Mouse (Mus musculus): Measurements from ENCODE around the gene Hemk1. TPM values are rescaled to one million over a fixed set of nuclear protein-coding genes. Genes with fewer than 3 reads are reported as not detected.

Gene Hemk1
- polyA plus RNA-seq, 2 experiments from 2014 or later, result 27.8 to 29.1 TPM

DNA sequence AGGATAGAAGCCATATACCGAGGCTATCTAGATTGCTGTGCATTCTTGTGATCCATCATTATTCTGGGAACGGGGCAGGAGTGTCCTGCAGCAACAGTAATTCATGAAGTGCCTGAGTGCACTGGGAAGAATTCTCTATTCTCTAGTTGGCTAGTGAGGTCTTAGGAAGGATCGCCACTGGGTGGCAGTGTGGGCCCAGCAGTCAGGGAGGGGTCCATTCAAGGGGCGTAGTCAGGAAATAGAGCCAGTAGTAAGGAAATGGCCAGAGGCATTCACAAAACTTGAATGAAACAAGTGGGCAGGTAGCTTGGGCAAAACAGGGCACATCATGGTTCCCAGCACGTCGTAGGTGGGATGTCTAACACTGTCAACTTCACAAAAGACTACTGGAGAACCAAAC lies 43.9 kb downstream of the Hemk1 start:
- no peak for ATAC-seq

DNA sequence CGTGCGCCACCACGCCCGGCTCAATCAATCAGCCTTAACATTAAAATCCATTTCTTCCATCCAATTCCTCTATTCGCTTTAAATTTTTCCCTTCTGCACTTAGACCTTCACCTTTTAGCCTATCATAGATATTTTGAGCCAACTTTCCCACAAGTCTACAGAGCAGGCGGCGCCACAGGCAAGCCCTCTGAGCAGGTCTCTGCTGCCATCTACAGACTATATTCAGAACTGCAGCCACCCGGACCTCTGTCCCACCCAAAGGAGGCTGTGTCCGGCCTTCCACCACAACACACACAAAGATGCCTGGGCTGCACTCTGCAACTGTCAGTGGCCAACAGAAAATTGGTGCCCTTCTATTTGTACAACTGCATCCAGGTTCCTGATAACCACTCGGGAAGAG lies 47.3 kb downstream of the Hemk1 start:
- no peak for ATAC-seq

DNA sequence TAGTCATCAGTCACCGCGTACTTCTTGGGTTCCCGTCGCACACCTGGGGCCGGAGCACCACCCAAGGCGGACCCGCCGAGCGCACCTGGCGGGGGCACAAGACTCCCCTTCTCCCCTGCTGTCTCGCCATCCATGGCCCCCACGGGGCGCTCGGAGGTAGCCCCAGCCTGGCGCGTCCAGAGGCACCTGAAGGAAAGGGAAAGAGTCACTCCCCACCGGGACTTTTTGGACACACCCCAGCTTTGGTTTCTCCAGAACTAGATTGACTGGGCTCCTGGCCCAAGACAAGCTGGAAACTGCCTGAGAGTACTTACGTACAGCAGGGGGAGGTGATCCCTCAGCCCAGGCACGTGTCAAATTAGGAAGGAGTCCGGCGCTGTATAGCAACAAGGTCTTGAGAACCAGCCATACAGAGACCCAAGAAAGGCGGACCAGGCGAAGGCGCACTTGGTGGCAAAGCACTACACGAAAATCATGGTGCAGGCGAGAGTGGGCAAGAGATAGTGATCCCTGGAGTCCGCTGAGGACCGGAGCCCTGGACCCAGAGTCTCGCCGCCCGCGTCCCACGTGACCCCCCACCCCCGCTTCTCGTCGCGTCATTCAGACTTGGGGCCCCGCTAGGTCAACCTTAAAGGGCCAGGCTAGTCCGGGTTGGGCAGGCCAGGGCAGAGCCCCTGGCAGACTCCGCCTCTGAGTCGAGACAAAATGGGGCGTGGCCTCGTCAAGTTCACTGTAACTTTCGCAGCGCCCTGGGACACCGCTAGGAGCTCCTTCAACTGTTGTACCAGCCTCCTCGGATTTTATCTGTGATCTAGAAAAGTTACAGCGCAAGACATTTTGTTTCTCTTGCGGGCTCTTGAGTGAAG lies 48.7 kb downstream of the Hemk1 start, which contains the start of gene Mapkapk3:
Mapkapk3 (minus strand) TSS at position 667 of the 866 bp plus-strand sequence.
- ATAC-seq, result peak; percentile 77

GRCm38 (mm10) chr9:107288711-107289110 lies 49.4 kb downstream of the Hemk1 start:
- ATAC-seq, result peak; percentile 82

- ATAC-seq, result no peak
Observed at GRCm38 (mm10) chr9:107288105-107288650, 50.0 kb downstream of the Hemk1 start.

GRCm38 (mm10) chr9:107287294-107287693 lies 50.9 kb downstream of the Hemk1 start:
- ATAC-seq, result no peak

GRCm38 (mm10) chr9:107285009-107285408 lies 53.1 kb downstream of the Hemk1 start:
- no peak for ATAC-seq

DNA sequence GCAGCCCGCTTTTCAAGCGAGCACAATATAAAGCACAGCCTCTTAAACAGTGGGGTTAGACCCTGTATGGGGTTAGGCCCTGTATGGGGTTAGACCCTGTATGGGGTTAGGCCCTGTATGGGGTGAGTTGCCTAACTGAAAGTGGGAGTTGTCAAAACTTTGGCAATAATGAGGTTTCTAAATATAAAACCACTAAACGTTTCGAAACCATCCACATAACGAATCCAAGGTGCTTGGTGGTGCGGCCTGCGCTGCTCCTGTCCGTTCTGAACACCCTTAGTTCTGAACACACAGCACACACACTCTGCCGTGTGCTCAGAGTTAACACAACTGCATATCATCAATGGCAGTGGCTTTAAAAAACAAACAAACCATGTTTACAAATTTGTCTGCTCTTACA lies 55.2 kb downstream of the Hemk1 start:
- ATAC-seq, result no peak

DNA sequence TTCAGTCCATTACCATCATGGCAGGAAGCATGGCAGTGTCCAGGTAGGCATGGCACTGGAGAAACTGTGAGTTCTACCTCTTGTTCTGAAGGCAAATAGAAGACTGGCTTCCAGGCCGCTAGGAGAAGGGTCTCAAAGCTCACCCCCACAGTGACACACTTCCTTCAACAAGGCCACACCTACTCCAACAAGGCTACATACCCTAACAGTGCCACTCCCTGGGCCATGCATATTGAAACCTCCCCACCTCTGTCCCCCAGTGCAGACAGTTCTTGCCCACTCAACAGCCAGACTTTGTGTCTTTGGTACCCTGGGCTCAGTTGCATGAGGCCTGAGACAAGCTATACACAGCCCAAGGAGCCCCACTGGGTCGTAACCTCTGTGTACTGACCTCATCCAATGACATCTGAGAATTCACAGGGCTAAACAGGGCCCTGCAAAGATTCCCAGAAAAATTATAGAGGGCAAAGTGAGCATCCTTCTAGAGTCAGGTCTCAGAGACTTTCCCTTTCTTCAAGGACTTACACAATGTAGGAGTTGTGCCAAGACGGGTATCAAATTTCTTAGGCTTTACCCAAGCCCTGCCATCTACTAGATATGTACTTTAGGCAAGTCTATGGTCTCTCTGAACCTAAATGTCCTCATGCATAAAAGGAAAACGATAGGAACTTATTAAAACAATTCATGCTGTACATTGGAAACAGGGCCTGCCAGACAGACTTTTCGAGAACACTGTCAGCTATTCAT lies 56.7 kb downstream of the Hemk1 start:
- ATAC-seq, result no peak

- ATAC-seq, result peak; percentile 76
Observed at GRCm38 (mm10) chr9:107280322-107281027, 57.7 kb downstream of the Hemk1 start.

DNA sequence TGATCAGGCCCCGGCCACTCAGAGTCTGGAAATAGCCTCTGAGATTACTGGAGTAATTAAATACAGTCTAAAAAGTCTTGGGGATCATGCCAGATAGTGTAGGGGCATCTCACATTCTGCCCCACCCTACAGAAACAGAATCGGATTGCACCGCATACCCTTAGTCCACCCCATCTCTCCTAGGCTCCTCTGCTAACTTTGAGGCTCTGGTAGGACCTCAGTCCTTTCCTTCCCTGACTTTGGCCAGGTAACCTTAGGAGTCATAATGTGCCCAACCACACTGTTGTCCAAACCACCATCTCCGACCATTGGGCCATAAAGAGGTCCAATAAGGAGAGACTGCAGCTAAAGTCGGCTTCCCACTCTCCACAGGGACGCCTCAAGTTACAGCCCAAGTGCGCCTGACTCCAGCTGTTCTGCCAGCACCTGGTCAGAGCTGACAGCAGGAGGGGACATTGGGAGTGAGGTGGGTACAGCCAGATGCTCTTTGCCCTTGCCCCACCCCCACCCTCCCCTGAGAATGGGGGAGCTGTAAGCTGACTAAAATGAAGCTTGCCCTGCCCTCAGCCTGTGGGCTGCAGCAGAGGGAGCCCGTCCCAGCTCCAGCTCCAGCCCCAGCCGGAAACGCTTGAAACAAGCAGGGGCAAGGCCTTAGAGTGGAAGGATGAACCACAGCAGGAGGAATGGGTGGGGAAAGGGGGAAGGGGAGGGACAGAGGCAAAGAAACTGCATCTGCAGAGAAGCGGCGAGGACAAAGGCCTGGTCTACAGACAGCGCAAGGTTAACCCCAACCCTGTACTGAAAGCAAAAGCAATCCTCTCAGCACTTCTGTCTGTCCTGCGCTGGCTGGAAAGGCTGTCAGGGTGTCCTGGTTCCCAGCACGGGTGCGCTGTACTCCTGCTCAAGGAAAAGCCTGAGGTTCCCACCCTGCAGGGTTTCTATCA lies 58.5 kb downstream of the Hemk1 start:
- peak; percentile 27 for ATAC-seq

DNA sequence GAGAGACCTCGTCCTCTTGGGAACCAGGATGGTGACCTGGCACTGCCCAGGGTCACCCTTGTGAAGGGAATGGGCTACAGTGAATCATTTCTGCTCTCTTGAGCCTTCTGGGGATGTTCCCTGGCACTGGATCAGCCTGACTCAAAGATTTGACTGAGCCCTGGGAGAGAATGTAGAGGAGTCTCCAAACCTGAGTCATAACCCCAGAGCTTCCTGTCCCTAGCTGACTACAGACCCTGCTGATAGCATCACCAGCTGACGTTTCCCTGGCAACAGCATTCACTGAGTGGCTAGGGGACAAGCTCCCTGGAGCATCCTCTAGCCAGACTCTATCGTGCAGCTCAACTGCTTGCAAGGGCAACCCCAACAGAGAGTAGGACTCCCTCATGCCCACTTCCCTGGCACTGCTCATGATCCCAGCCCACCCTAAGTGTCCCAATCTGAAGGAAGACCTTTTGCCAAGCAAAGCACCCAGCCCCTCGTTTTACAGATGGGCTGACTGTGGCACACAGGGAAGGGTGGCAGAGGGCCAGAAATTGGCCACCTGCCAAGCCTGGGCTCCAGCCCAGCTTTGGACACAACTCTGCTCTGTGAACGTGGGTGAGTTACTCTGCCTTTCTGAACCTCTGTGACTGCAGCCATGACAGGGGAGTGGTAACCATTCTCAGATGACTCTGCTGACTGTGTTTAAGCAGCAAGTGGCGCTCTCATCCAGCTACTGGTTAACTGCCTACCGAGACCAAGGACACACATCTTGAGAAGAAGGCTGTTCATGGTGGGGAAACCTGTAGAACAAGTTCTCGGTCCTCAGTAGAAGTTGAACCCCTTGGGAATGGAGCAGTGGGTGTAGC lies 59.4 kb downstream of the Hemk1 start:
- ATAC-seq, result peak; percentile 60

DNA sequence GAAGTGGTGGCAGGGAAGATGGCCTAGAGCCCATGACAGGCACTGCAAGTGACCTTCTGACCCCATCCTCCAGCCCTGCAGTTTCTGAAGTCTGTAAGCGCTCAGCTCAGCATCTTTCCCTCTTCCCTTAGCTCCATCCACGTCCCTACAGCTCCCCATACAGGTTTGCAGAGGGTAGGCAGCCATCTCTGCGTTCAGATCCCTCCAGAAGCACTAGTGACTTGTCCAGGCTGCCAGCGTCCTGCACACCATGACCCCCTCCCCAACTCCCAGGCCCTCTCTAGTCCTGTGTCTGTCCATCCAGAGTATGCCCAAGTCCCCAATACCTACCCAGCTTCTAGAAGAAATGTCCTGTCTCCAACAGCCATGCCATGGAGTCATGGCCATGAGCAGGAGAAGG lies 60.0 kb downstream of the Hemk1 start:
- ATAC-seq, result no peak

DNA sequence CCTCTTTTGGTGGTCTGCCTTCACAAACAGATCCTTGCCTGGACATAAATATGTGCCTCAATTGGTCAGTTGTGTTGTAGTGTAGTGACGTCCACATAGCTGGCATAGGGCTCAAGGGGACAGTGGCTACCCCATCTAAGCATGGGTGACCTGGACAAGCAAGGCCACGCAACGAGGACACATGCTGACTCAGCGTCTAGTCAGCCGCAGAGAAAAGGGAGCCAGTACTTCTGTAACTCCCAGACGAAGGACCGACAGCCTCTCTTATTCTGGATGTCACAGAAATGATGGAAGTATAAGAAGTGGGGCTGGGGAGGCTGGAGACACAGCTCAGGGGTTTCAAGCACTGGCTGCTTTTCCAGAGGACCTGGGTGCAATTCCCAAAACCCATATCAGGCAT lies 60.5 kb downstream of the Hemk1 start:
- ATAC-seq, result no peak

Other genes with a start within 250 kb of the Hemk1 start
- under 1 TPM in 1 of 2 experiments, not detected in 1; 0.05 TPM for gene Dock3, start 106.4 kb downstream of the Hemk1 start, polyA plus RNA-seq (2017; shearing (Covaris generic))
- gene Mapkapk3, start 48.5 kb downstream of the Hemk1 start, polyA plus RNA-seq (2017; shearing (Covaris generic)), result 10 to 100 TPM; 52.7 to 58.5 TPM
- 100 to 1,000 TPM; 102 to 161 TPM for gene Cish, start 42.3 kb downstream of the Hemk1 start, polyA plus RNA-seq (2017; shearing (Covaris generic))
- gene 6430571L13Rik, start 2.3 kb upstream of the Hemk1 start, polyA plus RNA-seq (2017; shearing (Covaris generic)), result 1 to 10 TPM; 1.8 to 3.0 TPM
- gene Cacna2d2, start 61.3 kb upstream of the Hemk1 start, polyA plus RNA-seq (2017; shearing (Covaris generic)), result under 1 TPM; 0.52 to 0.73 TPM
- gene Tmem115, start 195.6 kb upstream of the Hemk1 start, polyA plus RNA-seq (2017; shearing (Covaris generic)), result 10 to 100 TPM; 19.7 to 28.0 TPM
- gene Cyb561d2, start 203.8 kb upstream of the Hemk1 start, polyA plus RNA-seq (2017; shearing (Covaris generic)), result 10 to 100 TPM; 67.6 to 79.7 TPM
- 10 to 100 TPM; 54.1 to 59.0 TPM for gene Nprl2, start 203.9 kb upstream of the Hemk1 start, polyA plus RNA-seq (2017; shearing (Covaris generic))
- 1 to 10 TPM in 1 of 2 experiments, not detected in 1; 3.0 TPM for gene Zmynd10, start 208.9 kb upstream of the Hemk1 start, polyA plus RNA-seq (2017; shearing (Covaris generic))
- gene Rassf1, start 213.2 kb upstream of the Hemk1 start, polyA plus RNA-seq (2017; shearing (Covaris generic)), result 10 to 100 TPM; 77.8 to 89.5 TPM
- 1 to 10 TPM; 4.1 to 8.1 TPM for gene Tusc2, start 224.9 kb upstream of the Hemk1 start, polyA plus RNA-seq (2017; shearing (Covaris generic))
- 10 to 100 TPM; 11.0 to 11.7 TPM for gene Hyal2, start 229.6 kb upstream of the Hemk1 start, polyA plus RNA-seq (2017; shearing (Covaris generic))
- 1 to 10 TPM; 6.7 to 7.9 TPM for gene Hyal1, start 238.6 kb upstream of the Hemk1 start, polyA plus RNA-seq (2017; shearing (Covaris generic))
- gene Naa80, start 240.5 kb upstream of the Hemk1 start, polyA plus RNA-seq (2017; shearing (Covaris generic)), result 10 to 100 TPM; 25.4 to 34.9 TPM
- 1 to 10 TPM in 1 of 2 experiments, under 1 TPM in 1; 0.90 to 1.4 TPM for gene Hyal3, start 242.5 kb upstream of the Hemk1 start, polyA plus RNA-seq (2017; shearing (Covaris generic))
- gene Ifrd2, start 249.3 kb upstream of the Hemk1 start, polyA plus RNA-seq (2017; shearing (Covaris generic)), result 10 to 100 TPM; 30.1 to 36.2 TPM